Mouse (Mus musculus) frontal cortex, adult (tissue): Measurements from ENCODE around the gene 4930438A08Rik.
"Not testable (repeated sequence)": the region's sequence is repeated elsewhere in the genome, so short reads cannot be mapped to it uniquely, and the experiment has no call there.

ENCODE experiments used
- ATAC-seq: cut with Nextera tagmentation; 2 replicates; pipeline ENCODE4 v1.9.2; 2017; ENCODE audit warnings: mild to moderate bottlenecking, moderate library complexity, mixed read lengths; ENCODE audit not compliant: low TSS enrichment

Gene 4930438A08Rik

GRCm38 (mm10) chr11:58281970-58282496 is 7.4 kb downstream of the 4930438A08Rik start:
- ATAC-seq, result no peak

- no peak for ATAC-seq
Observed at GRCm38 (mm10) chr11:58282518-58282917, 7.9 kb downstream of the 4930438A08Rik start.

- no peak for ATAC-seq
Observed at GRCm38 (mm10) chr11:58289992-58290682, 15.5 kb downstream of the 4930438A08Rik start.

- ATAC-seq, result no peak
Observed at GRCm38 (mm10) chr11:58290812-58291211, 16.2 kb downstream of the 4930438A08Rik start.

GRCm38 (mm10) chr11:58292791-58293190 is 18.2 kb downstream of the 4930438A08Rik start:
- ATAC-seq, result no peak

GRCm38 (mm10) chr11:58297396-58297795 is 22.8 kb downstream of the 4930438A08Rik start:
- ATAC-seq, result no peak

GRCm38 (mm10) chr11:58301057-58301456 is 26.5 kb downstream of the 4930438A08Rik start:
- ATAC-seq, result peak; percentile 39

- ATAC-seq, result peak; percentile 75
Observed at GRCm38 (mm10) chr11:58301837-58302754, 27.5 kb downstream of the 4930438A08Rik start.

- no peak for ATAC-seq
Observed at GRCm38 (mm10) chr11:58302774-58303445, 28.3 kb downstream of the 4930438A08Rik start.

GRCm38 (mm10) chr11:58303594-58303993 is 29.0 kb downstream of the 4930438A08Rik start:
- ATAC-seq, result no peak

GRCm38 (mm10) chr11:58305299-58305698 is 30.7 kb downstream of the 4930438A08Rik start:
- not testable (repeated sequence) for ATAC-seq

- ATAC-seq, result peak; percentile 80
Observed at GRCm38 (mm10) chr11:58306860-58307308, 32.3 kb downstream of the 4930438A08Rik start, which contains the start of gene Zfp692. Gene Zfp692 (plus strand): TSS chr11:58307069.

- ATAC-seq, result peak; percentile 44
Observed at GRCm38 (mm10) chr11:58307411-58308080, 32.9 kb downstream of the 4930438A08Rik start.

- ATAC-seq, result no peak
Observed at GRCm38 (mm10) chr11:58308661-58309060, 34.1 kb downstream of the 4930438A08Rik start.

GRCm38 (mm10) chr11:58314069-58314468 is 39.5 kb downstream of the 4930438A08Rik start:
- ATAC-seq, result peak; percentile 45; the same call in 1 of the 2 replicates

GRCm38 (mm10) chr11:58315536-58316168 is 41.1 kb downstream of the 4930438A08Rik start:
- no peak for ATAC-seq

GRCm38 (mm10) chr11:58316344-58316743 is 41.7 kb downstream of the 4930438A08Rik start:
- ATAC-seq, result no peak

- ATAC-seq, result no peak
Observed at GRCm38 (mm10) chr11:58316768-58317390, 42.3 kb downstream of the 4930438A08Rik start.

GRCm38 (mm10) chr11:58322824-58323569 is 48.4 kb downstream of the 4930438A08Rik start:
- peak; percentile 90 for ATAC-seq
